Mouse (Mus musculus) embryonic facial prominence, embryonic 15.5 days (tissue): Measurements from ENCODE around the gene Hebp2. TPM values are rescaled to one million over a fixed set of nuclear protein-coding genes. Genes with fewer than 3 reads are reported as not detected.

Source experiments
- polyA plus RNA-seq: library from polyadenylated mRNA; unstranded; fragments of >200 nt; fragmentation: Nextera tagmentation; extraction: Ambion mirVana; gene quantifications from 2 replicates; pipeline ENCODE4 v1.2.1, GENCODE M21; 2015

Gene Hebp2
- polyA plus RNA-seq, 1 experiment from 2014 or later, result 44.4 TPM

Other genes with a start within 250 kb of the Hebp2 start
- gene Nhsl1, start 227.1 kb downstream of the Hebp2 start, polyA plus RNA-seq, result 11.0 and 11.4 TPM in 2 replicates
- gene Arfgef3, start 197.9 kb upstream of the Hebp2 start, polyA plus RNA-seq, result 0.87 and 1.1 TPM in 2 replicates
- not detected in 2 replicates for gene Gm4922, start 240.7 kb upstream of the Hebp2 start, polyA plus RNA-seq